Mouse (Mus musculus) common myeloid progenitor, adult 5-6 weeks (primary cell): ENCODE data around the gene Ppp1r12c. TPM values are rescaled to one million over a fixed set of nuclear protein-coding genes. Genes with fewer than 3 reads are reported as not detected.

ENCODE experiments used
- ATAC-seq: replicated peaks from 2 replicates; pipeline ENCODE4 v1.8.0; 2016; ENCODE audit warnings: low read depth, mild to moderate bottlenecking, moderate TSS enrichment, inconsistent platforms; ENCODE audit not compliant: poor library complexity, severe bottlenecking
- total RNA-seq: library from RNA; stranded (forward); fragments of 200-1000, 187-1606 nt; gene quantifications from 2 replicates; pipeline ENCODE4 v1.2.3, GENCODE M21; 2017

Ppp1r12c gene
- total RNA-seq, 1 experiment from 2014 or later, result 117 TPM

DNA sequence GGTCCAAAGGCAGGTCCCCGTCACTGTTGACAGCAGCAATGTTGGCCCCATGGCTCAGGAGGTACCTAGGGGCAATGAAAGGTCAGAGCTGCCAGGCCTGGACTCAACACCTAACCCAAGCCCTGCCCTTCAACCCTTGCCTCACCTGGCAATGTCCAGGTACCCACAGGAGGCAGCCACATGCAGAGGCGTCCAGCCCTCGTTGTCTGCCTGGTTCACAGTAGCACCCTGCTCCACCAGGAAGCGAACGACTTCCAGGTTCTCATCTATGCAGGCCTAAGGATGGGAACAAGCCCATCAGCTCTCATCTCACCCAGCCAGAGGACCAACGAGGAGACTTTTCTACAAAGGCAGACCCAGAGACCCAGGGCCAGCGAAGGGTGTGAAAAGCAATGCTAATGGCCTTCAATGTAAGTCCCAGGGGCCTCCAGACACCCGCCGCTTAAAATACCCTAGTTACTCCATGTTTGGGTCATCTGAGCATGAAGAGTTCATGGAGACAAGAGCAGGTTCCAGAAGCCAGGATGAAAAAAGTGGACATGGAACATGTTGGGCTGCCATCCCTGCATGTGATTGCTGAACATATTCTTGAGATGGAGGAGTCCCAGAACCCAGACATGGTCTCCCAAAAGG is 4.1 kb downstream of the Ppp1r12c start:
- ATAC-seq, result no peak

DNA sequence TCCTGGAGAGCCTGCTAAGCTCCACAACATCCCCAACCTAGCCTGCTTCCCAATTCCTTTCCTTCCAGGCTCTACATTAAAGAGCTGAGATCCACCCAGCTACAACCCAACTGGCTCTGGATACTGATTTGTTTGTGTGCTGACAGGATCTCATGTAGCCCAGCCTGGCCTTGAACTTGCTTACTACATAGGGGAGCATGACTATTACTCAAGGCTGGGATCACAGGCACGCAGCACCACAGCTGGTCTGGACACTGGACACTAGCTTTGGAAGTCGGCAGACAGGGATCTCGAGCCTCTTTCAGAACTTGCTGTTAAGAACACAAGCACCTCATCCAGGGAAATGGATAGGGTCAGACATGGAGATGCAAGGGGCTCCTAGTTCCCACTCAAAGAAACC is 5.0 kb downstream of the Ppp1r12c start:
- no peak for ATAC-seq

DNA sequence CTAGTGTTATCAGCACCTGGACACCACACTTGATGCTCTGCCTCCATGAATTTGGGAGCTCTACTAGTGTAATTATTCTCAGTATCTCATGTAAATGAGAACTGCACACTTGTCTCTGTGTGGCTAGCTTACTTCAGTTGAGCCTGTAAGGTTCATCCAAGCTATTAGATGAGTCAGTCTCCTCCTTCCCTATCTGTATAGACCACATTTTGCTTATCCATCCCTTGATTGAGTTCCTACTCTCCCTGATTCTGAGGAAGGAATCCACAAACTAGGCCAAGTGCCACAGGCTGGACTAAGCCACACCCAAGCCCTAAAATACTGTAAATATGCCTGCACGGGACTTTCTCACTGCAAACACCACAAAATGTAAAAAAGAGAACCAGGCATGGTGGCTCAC is 7.5 kb downstream of the Ppp1r12c start:
- 0 out of 2 replicates have a peak, but pooled peaks have one; percentile 4 for ATAC-seq

DNA sequence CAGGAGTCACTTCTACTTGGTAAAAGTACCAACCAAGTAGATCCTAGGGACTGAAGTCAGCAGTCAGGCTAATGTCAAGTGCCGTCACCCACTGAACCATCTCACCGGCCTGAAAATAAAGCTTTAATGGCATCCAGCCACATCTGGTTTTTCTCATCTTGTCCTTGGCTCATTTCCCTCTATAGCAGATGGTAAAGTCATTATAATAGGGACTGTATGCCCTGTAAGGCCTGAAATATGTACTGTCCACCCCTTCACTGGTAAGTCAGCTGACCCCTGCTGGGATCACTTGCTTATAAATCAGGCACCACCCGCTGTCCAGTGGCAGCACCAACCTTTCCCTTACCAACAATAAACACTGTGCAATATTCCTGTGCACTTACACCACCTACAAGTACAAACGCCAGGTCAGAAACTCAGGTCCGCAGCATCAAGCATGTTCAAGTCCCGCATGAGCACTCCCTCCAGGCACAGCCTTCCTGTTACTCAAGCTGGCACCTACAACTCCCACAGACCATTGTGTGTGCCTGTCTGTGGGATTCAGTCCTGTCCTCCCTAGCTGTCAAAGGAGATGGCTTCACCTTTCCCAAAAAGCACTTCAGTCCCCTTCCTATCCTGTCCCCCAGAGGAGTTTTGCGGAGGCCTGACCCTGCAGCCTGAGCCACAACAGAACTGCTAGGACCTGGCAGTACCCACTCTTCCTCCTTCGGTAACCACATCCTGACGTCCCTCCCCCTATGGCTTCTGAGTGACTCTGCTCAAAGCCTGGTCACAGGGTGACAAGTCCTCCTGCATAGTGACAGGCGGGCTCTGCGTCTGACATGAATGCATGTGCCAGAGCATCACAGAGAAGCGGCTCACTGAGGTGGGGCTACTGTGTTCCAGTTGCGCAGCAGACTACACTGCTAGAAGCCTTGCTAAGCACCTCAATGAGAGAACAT is 8.9 kb downstream of the Ppp1r12c start:
- ATAC-seq, result peak; percentile 95

DNA sequence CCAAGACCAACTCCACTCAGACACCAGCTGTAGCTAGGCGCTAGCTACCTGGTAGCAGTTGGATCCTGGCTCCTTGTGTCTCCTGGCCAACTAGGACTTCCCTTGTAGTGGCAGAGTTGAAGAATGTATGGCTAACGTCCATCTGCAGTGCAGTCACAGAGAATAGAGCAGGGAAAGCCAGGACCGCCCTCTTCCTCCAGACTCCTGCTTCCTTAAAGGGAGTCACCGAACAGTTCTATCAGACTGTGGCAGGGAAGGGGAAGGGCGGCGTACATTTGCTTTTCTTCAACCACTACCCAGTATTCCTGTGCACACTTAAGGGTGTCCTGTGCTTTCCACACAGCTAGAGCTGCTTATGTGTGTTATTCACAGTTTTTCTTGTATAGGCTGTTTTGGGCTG is 10.2 kb downstream of the Ppp1r12c start:
- ATAC-seq, result peak; percentile 23

DNA sequence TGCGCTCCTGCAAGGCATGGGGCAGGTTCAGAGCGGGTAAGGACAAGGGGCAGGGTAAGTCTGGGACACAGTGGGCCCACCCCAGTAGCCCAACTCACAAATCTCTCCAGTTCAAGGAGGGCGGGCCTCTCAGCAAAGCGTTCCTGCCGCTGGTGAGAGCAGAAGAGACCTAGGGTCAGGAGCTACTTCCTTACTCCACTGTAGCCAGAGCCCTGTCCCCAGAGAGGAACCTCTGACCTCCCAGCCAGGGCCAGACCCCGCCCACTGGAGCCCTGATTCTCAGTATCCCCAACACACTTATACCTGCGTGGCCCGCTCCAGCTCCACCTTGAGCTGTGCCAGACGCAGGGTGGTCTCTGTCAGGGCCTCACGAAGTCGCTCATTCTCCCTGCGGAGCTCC is 19.2 kb downstream of the Ppp1r12c start:
- ATAC-seq, result no peak

DNA sequence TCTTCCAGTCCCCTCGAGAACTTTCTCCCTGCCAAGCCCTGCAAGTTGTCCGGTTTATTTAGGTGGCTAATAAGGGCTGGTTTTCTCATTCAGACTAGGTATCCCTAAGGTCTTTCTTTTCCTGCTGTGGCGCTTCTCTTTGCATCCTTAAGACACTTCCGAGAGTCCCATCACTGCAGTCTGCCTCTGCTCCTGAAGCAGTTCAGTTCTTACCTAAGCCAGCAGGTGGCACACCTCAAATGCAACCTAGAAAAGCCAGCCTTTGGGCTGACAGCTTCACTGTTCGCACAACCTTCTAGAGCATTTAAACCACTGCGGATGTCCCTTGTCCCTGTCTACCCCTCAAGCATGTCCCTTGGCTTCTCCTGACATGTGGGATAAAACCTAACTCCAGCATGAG is 21.8 kb downstream of the Ppp1r12c start:
- ATAC-seq, result peak; percentile 55

DNA sequence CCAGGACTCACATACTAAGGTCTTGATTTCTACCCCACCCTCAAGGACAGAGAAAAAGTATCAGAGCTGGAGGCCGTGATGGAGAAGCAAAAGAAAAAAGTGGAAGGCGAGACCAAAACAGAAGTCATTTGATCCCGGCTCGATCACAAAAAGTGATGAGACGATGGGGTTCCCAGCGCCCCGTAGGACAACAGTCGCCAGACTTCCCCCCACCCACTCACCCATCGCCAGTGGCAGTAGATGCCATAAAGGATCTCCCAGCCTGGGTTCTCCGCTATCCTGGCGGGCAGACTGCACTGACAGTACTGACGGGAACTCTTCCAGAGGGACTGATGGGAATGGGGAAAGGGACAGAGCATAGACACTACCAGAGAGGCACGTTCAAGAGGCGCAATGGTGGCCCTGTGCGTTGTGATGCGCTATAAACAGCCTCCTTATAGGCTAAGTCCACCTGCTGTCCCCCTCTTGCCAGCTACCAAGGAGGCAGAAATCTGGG is 22.6 kb downstream of the Ppp1r12c start:
- no peak for ATAC-seq

DNA sequence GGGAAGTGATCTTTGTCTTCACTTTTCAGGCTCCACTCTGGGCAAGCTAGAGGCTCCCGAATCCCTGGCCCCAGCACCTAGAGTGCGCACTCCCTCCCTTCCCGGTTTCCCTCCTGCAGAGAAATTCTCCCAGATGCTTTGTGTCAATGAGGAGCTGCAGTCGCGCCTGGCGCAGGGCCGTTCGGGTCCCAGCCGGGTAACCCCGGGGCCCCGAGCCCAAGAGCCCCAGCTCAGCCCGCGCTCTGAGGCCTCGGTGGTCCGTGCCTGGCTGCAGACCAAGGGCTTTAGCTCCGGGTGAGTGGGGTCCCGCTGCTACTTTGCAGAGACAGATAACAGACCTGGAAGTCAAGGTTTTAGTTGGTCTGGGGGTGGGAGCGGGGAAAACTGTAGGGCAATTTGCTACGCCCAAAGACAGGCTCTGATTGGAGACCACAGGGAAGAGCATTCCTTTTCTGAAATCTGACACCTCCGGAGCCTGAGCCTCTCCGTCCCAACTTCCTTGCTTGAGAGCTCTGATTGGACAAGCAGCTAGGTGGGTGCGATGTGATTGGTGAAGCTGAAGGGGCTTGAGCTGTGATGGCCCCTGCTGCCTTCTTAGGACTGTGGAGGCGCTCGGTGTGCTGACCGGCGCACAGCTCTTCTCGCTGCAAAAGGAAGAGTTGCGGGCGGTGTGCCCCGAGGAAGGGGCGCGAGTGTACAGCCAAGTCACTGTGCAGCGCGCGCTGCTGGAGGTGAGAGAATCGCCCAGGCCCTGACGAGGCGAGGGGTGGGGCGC is 23.3 kb downstream of the Ppp1r12c start:
- ATAC-seq, result peak; percentile 87

DNA sequence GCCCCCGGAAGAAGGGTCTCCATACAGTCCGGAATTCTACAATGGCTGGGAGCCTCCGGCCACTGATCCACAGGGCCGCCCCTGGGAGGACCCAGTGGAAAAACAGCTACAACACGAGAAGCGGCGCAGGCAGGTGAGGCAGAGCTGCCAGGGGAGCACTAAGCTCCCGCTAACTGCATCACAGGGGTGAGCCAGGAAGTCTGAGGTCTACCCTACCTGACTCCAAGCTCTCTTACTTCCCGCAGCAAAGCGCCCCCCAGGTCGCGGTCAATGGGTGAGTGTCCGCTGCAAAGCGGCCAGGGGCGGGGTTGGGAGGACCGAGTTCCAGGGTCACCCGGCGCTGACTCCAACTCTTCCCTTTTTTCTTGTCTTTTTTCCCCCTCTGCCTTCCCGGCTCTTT is 27.5 kb downstream of the Ppp1r12c start:
- ATAC-seq, result no peak

DNA sequence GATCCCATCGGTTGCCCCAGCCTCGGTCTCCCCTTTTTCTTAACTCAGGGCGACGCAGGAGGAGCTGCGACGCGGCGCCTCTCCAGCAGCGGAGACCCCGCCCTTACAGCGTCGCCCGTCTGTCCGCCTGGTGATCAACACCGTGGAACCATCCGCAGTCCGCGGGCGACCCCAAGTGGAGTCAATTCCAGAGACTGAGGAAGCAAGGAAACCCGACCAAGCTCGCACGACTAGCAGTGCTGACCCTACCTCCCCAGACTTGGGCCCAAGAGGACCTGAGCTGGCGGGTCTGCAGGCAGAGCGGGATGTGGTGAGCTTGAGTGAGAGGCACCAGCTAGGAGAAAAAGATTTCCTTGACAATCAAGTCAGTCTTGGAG is 30.3 kb downstream of the Ppp1r12c start:
- ATAC-seq, result peak; percentile 81

DNA sequence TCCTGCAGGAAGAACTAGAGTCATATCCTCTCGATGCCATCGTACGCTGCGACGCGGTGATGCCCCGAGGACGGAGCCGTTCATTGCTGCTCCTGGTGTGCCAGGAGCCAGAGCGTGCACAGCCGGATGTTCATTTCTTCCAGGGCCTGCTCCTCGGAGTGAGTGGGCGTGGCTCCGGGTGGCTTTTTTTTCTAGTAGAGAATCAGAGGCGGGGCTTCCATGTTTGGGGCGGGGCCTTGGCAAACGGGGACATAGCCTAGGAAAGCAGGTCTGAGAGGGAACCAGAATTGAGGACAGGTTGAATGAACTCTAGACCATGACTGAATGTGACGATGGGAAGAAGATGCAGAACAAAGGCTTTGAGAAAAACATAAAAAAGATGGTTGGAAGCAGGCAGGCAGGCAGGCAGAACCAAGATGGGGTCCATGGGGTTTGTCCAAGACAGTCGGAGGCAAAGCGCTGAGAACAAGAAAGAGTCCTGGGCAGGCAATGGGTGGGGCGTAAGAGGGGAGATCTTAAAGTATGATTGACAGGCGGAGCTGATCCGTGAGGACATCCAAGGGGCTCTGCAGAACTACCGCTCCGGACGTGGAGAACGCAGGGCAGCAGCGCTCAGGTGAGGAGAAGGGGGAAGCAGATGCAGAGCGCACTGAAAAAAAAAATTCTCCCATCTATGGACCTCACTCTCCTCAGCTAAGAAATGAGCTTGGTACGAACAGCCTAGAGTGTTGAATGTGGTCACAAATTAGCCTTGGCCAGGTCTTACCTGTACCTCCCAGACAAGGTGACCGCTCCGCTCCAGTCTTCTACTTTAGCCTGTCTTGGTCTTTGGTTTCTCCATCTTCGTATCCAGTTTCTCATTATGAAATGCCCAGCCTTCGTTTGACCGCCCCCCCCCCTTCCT is 31.0 kb downstream of the Ppp1r12c start:
- peak; percentile 34; the same call in 1 of the 2 replicates for ATAC-seq

DNA sequence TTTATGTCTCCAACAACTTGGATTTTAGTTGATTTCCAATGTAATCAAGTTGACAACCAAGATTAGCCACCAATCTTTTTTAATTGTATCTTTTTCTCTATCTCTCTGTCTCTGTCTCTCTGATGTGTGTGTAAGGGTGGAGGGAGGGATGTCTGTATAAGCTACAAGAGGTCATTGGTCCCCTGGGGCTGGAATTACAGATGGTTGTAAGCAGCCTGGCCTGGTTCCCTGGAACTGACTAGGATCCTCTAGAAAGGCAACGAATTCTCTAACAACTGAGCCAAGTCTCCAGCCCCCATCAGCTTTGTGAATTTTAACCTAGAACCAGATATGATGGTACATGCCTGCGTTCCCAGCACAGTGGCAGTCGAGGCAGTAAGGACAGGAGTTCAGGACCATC is 33.7 kb downstream of the Ppp1r12c start:
- no peak for ATAC-seq

DNA sequence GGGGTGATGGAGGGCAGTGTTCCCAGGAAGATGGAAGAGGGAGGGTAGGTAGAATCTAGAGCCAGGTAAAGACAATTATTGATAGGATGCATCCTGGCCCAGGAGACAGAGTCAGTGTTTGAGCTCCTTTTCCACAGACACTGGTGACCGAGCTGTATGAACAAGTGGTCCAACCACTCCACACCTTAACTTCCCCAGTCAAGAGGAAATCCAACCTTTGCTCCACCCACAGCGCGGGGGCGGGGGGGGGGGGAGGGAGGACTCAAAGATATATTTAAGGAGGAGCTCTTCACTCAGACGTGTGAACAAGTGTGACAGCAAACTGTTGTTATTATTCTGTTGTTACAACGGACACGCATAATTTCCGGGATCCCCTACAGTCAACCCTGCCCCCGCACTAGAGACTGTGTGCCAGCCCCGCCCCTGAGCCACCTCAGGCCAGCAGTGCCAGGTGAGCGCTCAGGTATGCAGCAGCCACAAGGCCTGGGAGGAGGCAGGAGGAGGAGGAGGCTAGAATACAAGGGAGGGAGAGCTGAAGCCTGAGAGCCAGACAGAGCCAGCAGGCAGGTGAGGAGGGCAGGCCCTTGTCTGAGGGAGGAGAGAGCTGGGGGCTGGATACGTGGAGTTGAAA is 37.2 kb downstream of the Ppp1r12c start:
- ATAC-seq, result peak; percentile 17; the same call in 1 of the 2 replicates

DNA sequence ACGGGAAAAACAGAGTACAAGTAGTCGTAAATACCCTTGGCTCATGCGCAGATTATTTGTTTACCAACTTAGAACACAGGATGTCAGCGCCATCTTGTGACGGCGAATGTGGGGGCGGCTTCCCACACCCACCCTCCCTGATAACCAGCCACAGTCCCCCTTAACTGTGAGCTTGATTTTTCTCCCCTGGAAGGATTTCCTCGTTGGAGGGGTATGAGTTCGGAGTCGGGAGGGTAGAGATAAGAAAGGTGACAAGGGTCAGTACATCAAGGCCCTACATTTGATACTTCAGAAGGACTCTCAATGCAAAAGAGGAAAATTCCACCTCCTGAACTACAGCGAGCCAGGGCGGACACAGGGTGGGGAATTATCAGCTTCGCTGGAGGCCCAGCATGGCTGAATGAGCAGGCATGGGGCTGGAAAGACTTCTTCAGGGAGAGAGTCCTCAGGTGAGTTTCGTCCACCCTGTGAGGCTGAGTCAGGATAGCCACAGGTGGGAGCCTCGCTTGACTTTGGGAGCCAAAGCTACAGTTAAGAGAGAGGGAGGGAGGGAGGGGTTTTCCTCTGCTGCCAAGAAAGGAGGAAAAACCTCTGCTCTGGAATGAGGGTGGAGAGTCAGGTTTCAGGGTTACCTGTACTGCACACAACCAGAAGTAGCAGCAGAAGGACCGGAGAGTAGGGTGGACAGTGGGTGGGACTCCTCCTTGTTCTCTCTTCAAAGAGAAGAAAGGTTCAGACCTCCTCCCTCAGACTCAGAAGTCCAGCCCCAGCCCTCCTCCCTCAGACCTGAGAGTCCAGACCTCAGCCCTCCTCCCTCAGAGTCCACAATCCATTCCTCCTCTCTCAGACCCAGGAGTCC is 40.7 kb downstream of the Ppp1r12c start, which contains the start of gene Eps8l1:
TSS of gene Eps8l1 (plus strand) at position 99 of the 859 bp plus-strand sequence.
- peak; percentile 36; the same call in 1 of the 2 replicates for ATAC-seq

DNA sequence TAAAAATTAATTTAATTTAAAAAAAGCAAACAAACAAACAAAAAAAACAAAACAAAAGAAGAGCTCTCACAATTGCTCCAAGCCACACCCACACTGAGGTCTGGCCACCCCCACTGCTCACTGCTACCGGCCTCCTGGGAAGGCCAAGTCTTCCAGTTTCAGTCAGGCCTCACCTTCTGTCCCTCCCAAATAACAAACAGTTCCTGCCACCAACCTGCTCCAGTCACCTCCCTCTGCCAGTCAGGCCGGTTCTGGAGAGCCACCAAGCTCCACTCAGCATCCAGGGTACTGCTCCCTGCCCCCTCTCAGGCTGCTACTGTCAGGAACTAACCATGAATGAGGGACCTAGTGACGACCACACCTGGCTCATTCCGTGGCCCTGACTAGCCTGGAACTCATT is 48.8 kb downstream of the Ppp1r12c start:
- 0 out of 2 replicates have a peak, but pooled peaks have one; percentile 18 for ATAC-seq

DNA sequence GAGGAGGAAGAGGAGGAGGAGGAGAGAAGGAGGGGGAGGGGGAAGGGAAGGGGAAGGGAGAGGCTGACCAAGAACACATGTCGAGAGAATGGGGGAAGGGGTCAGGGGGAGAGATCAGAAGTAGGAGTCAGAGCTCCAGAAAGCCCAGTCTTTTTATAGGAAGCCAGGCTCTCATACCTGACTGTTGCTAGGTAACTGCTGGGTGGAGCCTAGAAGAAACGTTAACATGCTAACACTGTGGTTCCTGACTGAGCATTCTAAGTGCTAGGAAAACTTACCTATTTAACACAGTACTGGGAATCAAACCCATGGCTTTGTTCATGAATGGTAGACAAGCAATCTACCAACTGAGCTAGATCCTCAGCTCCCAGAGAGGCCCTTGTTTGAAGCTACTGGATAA is 52.3 kb downstream of the Ppp1r12c start:
- ATAC-seq, result no peak

DNA sequence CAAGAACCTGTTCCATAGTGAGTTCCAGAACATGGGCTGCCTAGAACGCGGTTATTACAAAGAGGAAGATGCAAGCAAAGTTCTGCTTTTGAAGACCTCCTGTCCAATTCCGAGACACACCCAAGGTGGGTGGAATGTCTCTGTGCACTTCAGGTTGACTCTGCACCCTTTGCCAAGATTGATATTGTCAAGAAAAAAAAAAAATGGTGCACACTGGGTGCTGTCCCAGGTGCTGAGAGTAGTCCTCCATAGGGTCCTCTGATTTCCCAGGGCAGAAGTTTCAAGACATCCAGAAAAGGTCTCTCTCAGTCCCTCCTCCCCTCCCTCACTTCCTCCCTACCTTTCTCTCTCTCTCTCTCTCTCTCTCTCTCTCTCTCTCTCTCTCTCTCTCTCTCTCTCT is 53.0 kb downstream of the Ppp1r12c start:
- no peak for ATAC-seq
